ENCODE assay signal across 9 mouse cellular contexts in the genomic region with DNA sequence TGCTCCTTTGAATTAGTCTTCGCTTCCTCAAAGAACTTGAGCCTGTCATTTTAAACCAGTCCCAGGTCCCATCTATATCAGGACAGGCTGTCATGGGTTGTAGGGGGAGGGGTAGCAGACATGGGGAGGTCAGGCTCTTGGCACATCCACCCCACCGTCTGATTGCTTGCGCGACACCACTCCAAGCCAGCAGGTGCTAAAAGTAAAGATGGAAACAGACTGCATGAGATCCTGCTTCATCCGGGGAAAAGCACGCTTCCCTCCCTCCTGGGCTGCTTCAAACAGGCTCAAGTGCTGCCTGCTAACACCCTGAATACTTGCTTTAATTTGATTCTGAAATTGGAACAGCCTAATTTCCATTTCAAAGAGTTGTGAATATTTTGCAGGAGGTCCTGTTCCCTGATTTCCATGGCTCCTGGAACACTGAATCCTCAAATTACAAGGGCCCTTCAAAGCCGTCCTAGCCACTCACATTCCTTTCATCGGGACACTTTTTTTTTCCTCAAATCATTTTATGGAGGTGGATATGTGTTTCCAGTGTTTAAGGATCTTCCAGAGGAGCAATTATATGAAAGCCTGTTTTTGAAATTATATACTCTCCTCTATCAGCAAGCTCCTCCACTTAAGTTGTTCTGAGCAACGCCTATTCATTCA. TPM values are rescaled to one million over a fixed set of nuclear protein-coding genes. Genes with fewer than 3 reads are reported as not detected.
DNase-seq lines count a peak whose midpoint lies in the region; ATAC-seq lines count a peak whose summit lies in the region.
"Had no signal": no experiment of that assay in that cellular context is flagged by ENCODE, and none has a peak within 500 bp of the region (broad histone marks: within the 10 kb centered on the region; RNA-seq: fewer than 3 reads in every experiment).

Gene Mettl11b, minus strand, starts transcription at position 127 of the 654 bp plus-strand sequence.

- H3K4me1 ChIP-seq in kidney, embryonic 15.5 days = no peaks in the 10 kb centered on the region
- peaks cover 13% of the 10 kb centered on the region for H3K4me1 ChIP-seq in forebrain, embryonic 12.5 days
- peaks cover 0 to 4% of the 10 kb centered on the region in 2 experiments; a peak in 2 of 4 replicates for H3K4me1 ChIP-seq in heart, embryonic 14.5 days (ENCODE audit: control insufficient read depth in 2 of 2, insufficient read depth in 2 of 2, low read length in 2 of 2)
- peaks cover 5% of the 10 kb centered on the region for H3K4me1 ChIP-seq in midbrain, embryonic 11.5 days (ENCODE audit: control insufficient read depth, insufficient read depth, low read length)

- H3K9me3 ChIP-seq in kidney, embryonic 15.5 days (replicated peaks) = no peaks in the 10 kb centered on the region
- H3K9me3 ChIP-seq in forebrain, embryonic 12.5 days = no peaks in the 10 kb centered on the region
- H3K9me3 ChIP-seq in heart, embryonic 14.5 days (ENCODE audit: control insufficient read depth, low read length) = no peaks in the 10 kb centered on the region
- no peaks in the 10 kb centered on the region for H3K9me3 ChIP-seq in midbrain, embryonic 11.5 days (ENCODE audit: control insufficient read depth, low read length)

- no peak within 1 kb of the TSS for H3K4me2 ChIP-seq in kidney, embryonic 15.5 days
- H3K4me2 ChIP-seq in forebrain, embryonic 12.5 days = peak within 1 kb of the TSS; percentile 44
- H3K4me2 ChIP-seq in heart, embryonic 14.5 days (ENCODE audit: low read length) = peak within 1 kb of the TSS; percentile 9; the same call in 1 of the 2 replicates
- H3K4me2 ChIP-seq in midbrain, embryonic 11.5 days = peak within 1 kb of the TSS; percentile 10; the same call in 1 of the 2 replicates

- H3K36me3 ChIP-seq in kidney, embryonic 15.5 days = no peaks in the 10 kb centered on the region
- no peaks in the 10 kb centered on the region for H3K36me3 ChIP-seq in forebrain, embryonic 12.5 days (replicated peaks)
- no peaks in the 10 kb centered on the region for H3K36me3 ChIP-seq in heart, embryonic 14.5 days (ENCODE audit: control insufficient read depth, insufficient read depth, low read length)
- H3K36me3 ChIP-seq in midbrain, embryonic 11.5 days (ENCODE audit: control insufficient read depth, insufficient read depth, low read length) = no peaks in the 10 kb centered on the region

- H3K9ac ChIP-seq in kidney, embryonic 15.5 days = no peak within 1 kb of the TSS
- no peak within 1 kb of the TSS for H3K9ac ChIP-seq in forebrain, embryonic 12.5 days
- no peak within 1 kb of the TSS for H3K9ac ChIP-seq in heart, embryonic 14.5 days (ENCODE audit: low read length)
- no peak within 1 kb of the TSS for H3K9ac ChIP-seq in midbrain, embryonic 11.5 days (ENCODE audit: low read length)

- no peaks in the 10 kb centered on the region for H3K27me3 ChIP-seq in kidney, embryonic 15.5 days
- no peaks in the 10 kb centered on the region for H3K27me3 ChIP-seq in forebrain, embryonic 12.5 days
- no peaks in the 10 kb centered on the region for H3K27me3 ChIP-seq in heart, embryonic 14.5 days (ENCODE audit: control insufficient read depth, insufficient read depth, low read length)
- no peaks in the 10 kb centered on the region for H3K27me3 ChIP-seq in midbrain, embryonic 11.5 days (ENCODE audit: control insufficient read depth, insufficient read depth, low read length)

- DNase-seq in kidney, postnatal 14 days = no peak
- DNase-seq in midbrain, embryonic 11.5 days (ENCODE audit: low spot score, missing footprints) = peak; percentile 85
- DNase-seq in thymus, adult 18-20 months = no peak
- DNase-seq in adrenal gland, postnatal 4 days (ENCODE audit: low spot score in 2 of 2) = no peak
- no peak for DNase-seq in urinary bladder, postnatal 10 days (ENCODE audit: low spot score)

- no peak within 1 kb of the TSS for H3K4me3 ChIP-seq in kidney, embryonic 15.5 days (replicated peaks)
- no peak within 1 kb of the TSS for H3K4me3 ChIP-seq in forebrain, embryonic 12.5 days (replicated peaks)
- no peak within 1 kb of the TSS for H3K4me3 ChIP-seq in heart, embryonic 14.5 days (ENCODE audit: control insufficient read depth in 1 of 2, insufficient read depth in 1 of 2, low read depth in 1 of 2, low read length in 2 of 2)
- H3K4me3 ChIP-seq in midbrain, embryonic 11.5 days (ENCODE audit: low read depth, low read length) = no peak within 1 kb of the TSS

- ATAC-seq in kidney, embryonic 15.5 days (replicated peaks; ENCODE audit: low FRiP score) = peak; percentile 36; the same call in 1 of the 2 replicates
- ATAC-seq in forebrain, embryonic 12.5 days (ENCODE audit: low FRiP score) = peak; percentile 86
- ATAC-seq in heart, embryonic 14.5 days (ENCODE audit: insufficient number of reproducible peaks, insufficient read depth, low FRiP score, low read depth) = no peak
- ATAC-seq in midbrain, embryonic 11.5 days (ENCODE audit: low FRiP score) = peak; percentile 84

- 49% methylated on average over 9 of the region's 9 CpGs for WGBS in kidney, embryonic 15.5 days
- 17% methylated on average over 9 of the region's 9 CpGs for WGBS in forebrain, embryonic 12.5 days
- WGBS in heart, embryonic 14.5 days = 35% methylated on average over 9 of the region's 9 CpGs
- WGBS in midbrain, embryonic 11.5 days = 34% methylated on average over 9 of the region's 9 CpGs

- no peak within 1 kb of the TSS for H3K27ac ChIP-seq in kidney, embryonic 15.5 days
- peak within 1 kb of the TSS; percentile 56 for H3K27ac ChIP-seq in forebrain, embryonic 12.5 days
- H3K27ac ChIP-seq in heart, embryonic 14.5 days (replicated peaks in 1 of 2; ENCODE audit: control insufficient read depth in 1 of 2, insufficient read depth in 1 of 2, low read depth in 2 of 2, low read length in 2 of 2) = no peak within 1 kb of the TSS
- H3K27ac ChIP-seq in midbrain, embryonic 11.5 days (ENCODE audit: low read depth, low read length) = no peak within 1 kb of the TSS

RNA-seq across cellular contexts. Expression of gene Mettl11b, which starts in this region (rescaled TPM):
- 0.09 and 0.34 TPM in 2 replicates for polyA plus RNA-seq in kidney, embryonic 15.5 days (2015; fragmentation: Nextera tagmentation; extraction: Ambion mirVana)
- polyA plus RNA-seq in forebrain, embryonic 12.5 days (2016; fragmentation: Nextera tagmentation; extraction: Ambion mirVana) = 0.46 and 0.55 TPM in 2 replicates
- 0.18 TPM in 1 of 2 replicates, not detected in the other for polyA plus RNA-seq in heart, embryonic 14.5 days (2014; fragmentation: Nextera tagmentation; extraction: Ambion mirVana)
- 0.21 and 0.41 TPM in 2 replicates for polyA plus RNA-seq in midbrain, embryonic 11.5 days (2014; fragmentation: Nextera tagmentation; extraction: Ambion mirVana)
- total RNA-seq in adrenal gland, postnatal 4 days (2021) = under 1 TPM; 0.34 to 0.42 TPM
- polyA plus RNA-seq: stomach, embryonic 14.5 days had no signal

Comparison
In these comparisons a context has a peak if more than half of its experiments do, and no peak if none do; other contexts are left out.
1. Peak in ATAC-seq in kidney, embryonic 15.5 days; RNA of the gene not detected or under 1 TPM.
2. Peak in ATAC-seq, H3K27ac ChIP-seq and H3K4me2 ChIP-seq in forebrain, embryonic 12.5 days; RNA of the gene not detected or under 1 TPM.
3. Peak in DNase-seq, ATAC-seq and H3K4me2 ChIP-seq in midbrain, embryonic 11.5 days; RNA of the gene not detected or under 1 TPM.